Comparison of ENCODE assay signal across 21 mouse cellular contexts in genomic region chr16:10957794-10958193, GRCm38 (mm10).
DNase-seq lines count a peak whose midpoint lies in the region; ATAC-seq and TF ChIP-seq lines count a peak whose summit lies in the region.
"Had no signal": no experiment of that assay in that cellular context is flagged by ENCODE, and none has a peak within 500 bp of the region (broad histone marks: within the 10 kb centered on the region; RNA-seq: fewer than 3 reads in every experiment).

No protein-coding gene starts in this region.

- H3K4me3 ChIP-seq in midbrain, embryonic 14.5 days (replicated peaks; ENCODE audit: low read depth, low read length) = no peak overlapping the region
- H3K4me3 ChIP-seq in midbrain, embryonic 11.5 days (ENCODE audit: low read depth, low read length) = no peak overlapping the region
- no peak overlapping the region for H3K4me3 ChIP-seq in embryonic facial prominence, embryonic 12.5 days
- H3K4me3 ChIP-seq in forebrain, embryonic 16.5 days (replicated peaks; ENCODE audit: low read length) = no peak overlapping the region
- H3K4me3 ChIP-seq in olfactory bulb, adult 2 months (ENCODE audit: insufficient read depth, low read depth, low read length) = no peak overlapping the region
- H3K4me3 ChIP-seq: erythroblast, embryonic 14.5 days; intestine, embryonic 15.5 days; kidney, embryonic 15.5 days; liver, embryonic 12.5 days; neural tube, embryonic 13.5 days had no signal

- no peak for ATAC-seq in midbrain, embryonic 14.5 days (ENCODE audit: low FRiP score, low TSS enrichment)
- no peak for ATAC-seq in midbrain, embryonic 11.5 days (ENCODE audit: low FRiP score)
- ATAC-seq in embryonic facial prominence, embryonic 12.5 days (ENCODE audit: insufficient number of reproducible peaks, insufficient read depth, low FRiP score, low TSS enrichment) = no peak
- peak; percentile 6; the same call in 1 of the 2 replicates for ATAC-seq in forebrain, embryonic 16.5 days
- ATAC-seq: intestine, embryonic 15.5 days; liver, embryonic 12.5 days had no signal

- H3K4me1 ChIP-seq in midbrain, embryonic 14.5 days (ENCODE audit: control insufficient read depth, insufficient read depth, low read length) = peaks cover 9% of the 10 kb centered on the region; the same call in 1 of the 2 replicates
- H3K4me1 ChIP-seq in midbrain, embryonic 11.5 days (ENCODE audit: control insufficient read depth, insufficient read depth, low read length) = peaks cover 5% of the 10 kb centered on the region
- peaks cover 10% of the 10 kb centered on the region; the same call in 1 of the 2 replicates for H3K4me1 ChIP-seq in embryonic facial prominence, embryonic 12.5 days
- H3K4me1 ChIP-seq in forebrain, embryonic 16.5 days (replicated peaks; ENCODE audit: control insufficient read depth, insufficient read depth, low read length) = peaks cover 29% of the 10 kb centered on the region
- H3K4me1 ChIP-seq in olfactory bulb, adult 2 months (ENCODE audit: control insufficient read depth, insufficient read depth, low read length) = peaks cover 48% of the 10 kb centered on the region
- H3K4me1 ChIP-seq: intestine, embryonic 15.5 days had no signal

- no peak overlapping the region for H3K9ac ChIP-seq in midbrain, embryonic 14.5 days (replicated peaks; ENCODE audit: low read length)
- no peak overlapping the region for H3K9ac ChIP-seq in midbrain, embryonic 11.5 days (ENCODE audit: low read length)
- no peak overlapping the region for H3K9ac ChIP-seq in embryonic facial prominence, embryonic 12.5 days
- no peak overlapping the region for H3K9ac ChIP-seq in forebrain, embryonic 16.5 days (replicated peaks; ENCODE audit: low read depth, low read length)
- H3K9ac ChIP-seq: intestine, embryonic 15.5 days; kidney, embryonic 15.5 days; liver, embryonic 12.5 days; lung, embryonic 14.5 days; neural tube, embryonic 13.5 days had no signal

- no peak for DNase-seq in midbrain, embryonic 14.5 days
- DNase-seq in midbrain, embryonic 11.5 days (ENCODE audit: low spot score, missing footprints) = no peak
- DNase-seq in right cerebral cortex, postnatal 36 days (ENCODE audit: low spot score in 2 of 2) = no peak
- DNase-seq in T-cell, adult 2 months (ENCODE audit: low spot score) = no peak
- no peak for DNase-seq in layer of hippocampus, postnatal 10 days (ENCODE audit: low spot score in 2 of 2)
- DNase-seq: adrenal gland, postnatal 25 days; cerebellum, adult 9-11 months; heart, postnatal 14 days; layer of hippocampus, postnatal 36 days; lung, embryonic 14.5 days; thymus, postnatal 36 days had no signal

- no peaks in the 10 kb centered on the region for H3K9me3 ChIP-seq in midbrain, embryonic 14.5 days (ENCODE audit: control insufficient read depth, low read length)
- no peaks in the 10 kb centered on the region for H3K9me3 ChIP-seq in midbrain, embryonic 11.5 days (ENCODE audit: control insufficient read depth, low read length)
- H3K9me3 ChIP-seq in embryonic facial prominence, embryonic 12.5 days = no peaks in the 10 kb centered on the region
- no peaks in the 10 kb centered on the region for H3K9me3 ChIP-seq in forebrain, embryonic 16.5 days (ENCODE audit: control insufficient read depth, low read length)
- H3K9me3 ChIP-seq: intestine, embryonic 15.5 days; kidney, embryonic 15.5 days; liver, embryonic 12.5 days; neural tube, embryonic 13.5 days had no signal

- no peak for TF ChIP-seq CTCF in olfactory bulb, adult 2 months (IDR thresholded peaks at IDR 0.05; ENCODE audit: insufficient read depth, low read depth, low read length)

- no peak overlapping the region for H3K4me2 ChIP-seq in midbrain, embryonic 14.5 days (ENCODE audit: low read length)
- H3K4me2 ChIP-seq in midbrain, embryonic 11.5 days = no peak overlapping the region
- no peak overlapping the region for H3K4me2 ChIP-seq in embryonic facial prominence, embryonic 12.5 days (replicated peaks)
- H3K4me2 ChIP-seq in forebrain, embryonic 16.5 days (ENCODE audit: low read length) = no peak overlapping the region
- H3K4me2 ChIP-seq: heart, embryonic 11.5 days; intestine, embryonic 15.5 days; kidney, embryonic 15.5 days; liver, embryonic 12.5 days; lung, embryonic 14.5 days; neural tube, embryonic 13.5 days had no signal

- H3K36me3 ChIP-seq in midbrain, embryonic 14.5 days (ENCODE audit: control insufficient read depth, insufficient read depth, low read length) = 0 out of 2 replicates have a peak, but pooled peaks cover 5% of the 10 kb centered on the region
- peaks cover 9% of the 10 kb centered on the region; the same call in 1 of the 2 replicates for H3K36me3 ChIP-seq in midbrain, embryonic 11.5 days (ENCODE audit: control insufficient read depth, insufficient read depth, low read length)
- peaks cover 23% of the 10 kb centered on the region for H3K36me3 ChIP-seq in embryonic facial prominence, embryonic 12.5 days
- H3K36me3 ChIP-seq in forebrain, embryonic 16.5 days (ENCODE audit: control insufficient read depth, insufficient read depth) = no peaks in the 10 kb centered on the region
- H3K36me3 ChIP-seq: neural tube, embryonic 13.5 days had no signal

- H3K27me3 ChIP-seq in midbrain, embryonic 14.5 days (ENCODE audit: control insufficient read depth, insufficient read depth, low read length) = no peaks in the 10 kb centered on the region
- H3K27me3 ChIP-seq in midbrain, embryonic 11.5 days (ENCODE audit: control insufficient read depth, insufficient read depth, low read length) = no peaks in the 10 kb centered on the region
- no peaks in the 10 kb centered on the region for H3K27me3 ChIP-seq in embryonic facial prominence, embryonic 12.5 days
- H3K27me3 ChIP-seq in forebrain, embryonic 16.5 days (replicated peaks; ENCODE audit: control insufficient read depth, insufficient read depth, low read length) = no peaks in the 10 kb centered on the region
- H3K27me3 ChIP-seq: intestine, embryonic 15.5 days; kidney, embryonic 15.5 days; liver, embryonic 12.5 days; neural tube, embryonic 13.5 days had no signal

- TF ChIP-seq POLR2A in olfactory bulb, adult 2 months (IDR thresholded peaks at IDR 0.05; ENCODE audit: insufficient read depth, low read depth, low read length) = no peak

- peak overlapping the region; percentile 54; the same call in 1 of the 2 replicates for H3K27ac ChIP-seq in midbrain, embryonic 14.5 days (replicated peaks; ENCODE audit: low read depth, low read length)
- H3K27ac ChIP-seq in midbrain, embryonic 11.5 days (ENCODE audit: low read depth, low read length) = no peak overlapping the region
- H3K27ac ChIP-seq in embryonic facial prominence, embryonic 12.5 days = 0 out of 2 replicates have a peak overlapping the region, but pooled peaks have one; percentile 48
- H3K27ac ChIP-seq in forebrain, embryonic 16.5 days (ENCODE audit: low read length) = peak overlapping the region; percentile 69
- H3K27ac ChIP-seq in olfactory bulb, adult 2 months (ENCODE audit: insufficient read depth, low read depth, low read length) = peak overlapping the region; percentile 96
- H3K27ac ChIP-seq: intestine, embryonic 15.5 days; kidney, embryonic 15.5 days; liver, embryonic 12.5 days; macrophage had no signal

- 81% methylated on average over 3 of the region's 3 CpGs for WGBS in midbrain, embryonic 14.5 days
- WGBS in midbrain, embryonic 11.5 days = 79% methylated on average over 3 of the region's 3 CpGs
- 70% methylated on average over 3 of the region's 3 CpGs for WGBS in embryonic facial prominence, embryonic 12.5 days
- 72% methylated on average over 3 of the region's 3 CpGs for WGBS in forebrain, embryonic 16.5 days
- WGBS in olfactory bulb, adult 2 months = 59% methylated on average over 3 of the region's 3 CpGs
